Mouse (Mus musculus): ENCODE measurements around the gene Zfp185.
A peak's percentile ranks its signal among the peaks of the same experiment; 100 is the strongest.

Zfp185 gene

GRCm38 (mm10) chrX:72986841-72987519, at the start of gene Zfp185:
Gene Zfp185 (plus strand): TSS chrX:72987339.
- peak in 1 of 2 experiments; percentile 11 for DNase-seq (ENCODE audit: low read depth in 2 of 2, low spot score in 2 of 2)

- DNase-seq (ENCODE audit: low read depth in 2 of 2, low spot score in 2 of 2), result no peak
Observed at GRCm38 (mm10) chrX:72953464-72953863, 33.7 kb upstream of the Zfp185 start.

- DNase-seq (ENCODE audit: low read depth in 2 of 2, low spot score in 2 of 2), result no peak
Observed at GRCm38 (mm10) chrX:72956486-72956885, 30.7 kb upstream of the Zfp185 start.

- no peak for DNase-seq (ENCODE audit: low read depth in 2 of 2, low spot score in 2 of 2)
Observed at GRCm38 (mm10) chrX:72960431-72960830, 26.7 kb upstream of the Zfp185 start.

- no peak for DNase-seq (ENCODE audit: low read depth in 2 of 2, low spot score in 2 of 2)
Observed at GRCm38 (mm10) chrX:72961511-72961910, 25.6 kb upstream of the Zfp185 start.

- DNase-seq (ENCODE audit: low read depth in 2 of 2, low spot score in 2 of 2), result no peak
Observed at GRCm38 (mm10) chrX:72962743-72963142, 24.4 kb upstream of the Zfp185 start.

GRCm38 (mm10) chrX:72982831-72983230, 4.3 kb upstream of the Zfp185 start:
- no peak for DNase-seq (ENCODE audit: low read depth in 2 of 2, low spot score in 2 of 2)

GRCm38 (mm10) chrX:72985607-72986006, 1.5 kb upstream of the Zfp185 start:
- no peak for DNase-seq (ENCODE audit: low read depth in 2 of 2, low spot score in 2 of 2)

GRCm38 (mm10) chrX:72987520-72987905, 374 bp downstream of the Zfp185 start:
- no peak for DNase-seq (ENCODE audit: low read depth in 2 of 2, low spot score in 2 of 2)

- no peak for DNase-seq (ENCODE audit: low read depth in 2 of 2, low spot score in 2 of 2)
Observed at GRCm38 (mm10) chrX:72988431-72988830, 1.3 kb downstream of the Zfp185 start.

GRCm38 (mm10) chrX:72990581-72990980, 3.4 kb downstream of the Zfp185 start:
- no peak for DNase-seq (ENCODE audit: low read depth in 2 of 2, low spot score in 2 of 2)

GRCm38 (mm10) chrX:72992291-72992919, 5.3 kb downstream of the Zfp185 start:
- DNase-seq (ENCODE audit: low read depth in 2 of 2, low spot score in 2 of 2), result no peak

GRCm38 (mm10) chrX:72995542-72995941, 8.4 kb downstream of the Zfp185 start:
- no peak for DNase-seq (ENCODE audit: low read depth in 2 of 2, low spot score in 2 of 2)

GRCm38 (mm10) chrX:73003110-73003509, 16.0 kb downstream of the Zfp185 start:
- no peak for DNase-seq (ENCODE audit: low read depth in 2 of 2, low spot score in 2 of 2)

GRCm38 (mm10) chrX:73005678-73006077, 18.5 kb downstream of the Zfp185 start:
- DNase-seq (ENCODE audit: low read depth in 2 of 2, low spot score in 2 of 2), result no peak

GRCm38 (mm10) chrX:73007597-73008479, 20.7 kb downstream of the Zfp185 start:
- DNase-seq (ENCODE audit: low read depth in 2 of 2, low spot score in 2 of 2), result peak; percentile 85 to 87

GRCm38 (mm10) chrX:73012846-73013245, 25.7 kb downstream of the Zfp185 start:
- DNase-seq (ENCODE audit: low read depth in 2 of 2, low spot score in 2 of 2), result no peak

- DNase-seq (ENCODE audit: low read depth in 2 of 2, low spot score in 2 of 2), result no peak
Observed at GRCm38 (mm10) chrX:73037003-73037402, 49.9 kb downstream of the Zfp185 start, which contains the start of gene Pnma5. Gene Pnma5 (minus strand): TSS chrX:73037103.

GRCm38 (mm10) chrX:73038831-73039230, 51.7 kb downstream of the Zfp185 start:
- no peak for DNase-seq (ENCODE audit: low read depth in 2 of 2, low spot score in 2 of 2)

GRCm38 (mm10) chrX:73039666-73040065, 52.5 kb downstream of the Zfp185 start:
- no peak for DNase-seq (ENCODE audit: low read depth in 2 of 2, low spot score in 2 of 2)

GRCm38 (mm10) chrX:73053860-73054563, 66.9 kb downstream of the Zfp185 start:
- DNase-seq (ENCODE audit: low read depth in 2 of 2, low spot score in 2 of 2), result peak; percentile 79 to 86
